Mouse (Mus musculus) limb, embryonic 11.5 days (tissue): ENCODE measurements around the gene Kif3c. TPM values are rescaled to one million over a fixed set of nuclear protein-coding genes. Genes with fewer than 3 reads are reported as not detected.

Experiments
- ATAC-seq: fragments of 200-750 bp; cut with Nextera tagmentation; 2 replicates; pipeline ENCODE4 v1.8.0; 2017; ENCODE audit warnings: low read depth; ENCODE audit not compliant: insufficient number of reproducible peaks, low FRiP score, low TSS enrichment
- DNase-seq: peaks from one replicate; pipeline ENCODE4 v3.0.0-alpha.2; 2015; ENCODE audit warnings: low spot score
- H3K27ac ChIP-seq: fragments of 300-500 bp; sonication (generic); replicated peaks from 2 replicates; pipeline ENCODE4 v1.5.1; 2014; ENCODE audit warnings: low read depth, mild to moderate bottlenecking, low read length
- H3K27me3 ChIP-seq: fragments of 300-500 bp; sonication (generic); 2 replicates; pipeline ENCODE4 v1.6.1; 2014; ENCODE audit warnings: mild to moderate bottlenecking, low read length, mixed read lengths; ENCODE audit not compliant: control insufficient read depth, insufficient read depth
- H3K36me3 ChIP-seq: fragments of 300-500 bp; sonication (generic); 2 replicates; pipeline ENCODE4 v1.6.1; 2014; ENCODE audit warnings: mild to moderate bottlenecking, low read length, moderate library complexity, mixed read lengths; ENCODE audit not compliant: control insufficient read depth, insufficient read depth
- H3K4me1 ChIP-seq: fragments of 300-500 bp; sonication (generic); 2 replicates; pipeline ENCODE4 v1.6.1; 2014; ENCODE audit warnings: low read length, mixed read lengths; ENCODE audit not compliant: control insufficient read depth, insufficient read depth
- H3K4me2 ChIP-seq: fragments of 300-500 bp; sonication (generic); 2 replicates; pipeline ENCODE4 v1.6.1; 2014; ENCODE audit warnings: low read depth, mild to moderate bottlenecking, moderate library complexity; ENCODE audit not compliant: severe bottlenecking
- H3K4me3 ChIP-seq: fragments of 300-500 bp; sonication (generic); 2 replicates; pipeline ENCODE4 v1.5.1; 2014; ENCODE audit warnings: low read depth, low read length
- H3K9ac ChIP-seq: fragments of 300-500 bp; sonication (generic); 2 replicates; pipeline ENCODE4 v1.6.1; 2014; ENCODE audit warnings: mild to moderate bottlenecking, low read length
- H3K9me3 ChIP-seq: fragments of 300-500 bp; sonication (generic); 2 replicates; pipeline ENCODE4 v1.6.1; 2016; ENCODE audit warnings: low read length; ENCODE audit not compliant: control insufficient read depth
- WGBS: fragments of 180-500 bp; shearing (Covaris S2); extraction: QIAGEN DNeasy Blood & Tissue Kit; methylation state at CpG from one replicate; pipeline ENCODE4 v1.1.7; 2014; 5-methylcytosine and 5-hydroxymethylcytosine counted together
- polyA plus RNA-seq: library from polyadenylated mRNA; unstranded; fragments of >200 nt; fragmentation: Nextera tagmentation; extraction: Ambion mirVana; gene quantifications from 2 replicates; pipeline ENCODE4 v1.2.1, GENCODE M21; 2014

The Kif3c gene
- polyA plus RNA-seq, 1 experiment from 2014 or later = 16.5 TPM

GRCm38 (mm10) chr12:3371991-3372390 lies 7.1 kb downstream of the Kif3c start:
- no peak overlapping the region for H3K4me2 ChIP-seq
- no peaks in the 10 kb centered on the region; the same call in 1 of the 2 replicates for H3K36me3 ChIP-seq
- ATAC-seq = no peak
- H3K4me3 ChIP-seq = no peak overlapping the region
- no peak overlapping the region for H3K9ac ChIP-seq
- WGBS = 88% methylated on average over 3 of the region's 3 CpGs
- no peak overlapping the region for H3K27ac ChIP-seq
- no peak for DNase-seq
- H3K27me3 ChIP-seq = no peaks in the 10 kb centered on the region
- no peaks in the 10 kb centered on the region; the same call in 1 of the 2 replicates for H3K9me3 ChIP-seq
- H3K4me1 ChIP-seq = 0 out of 2 replicates have a peak, but pooled peaks cover 2% of the 10 kb centered on the region

GRCm38 (mm10) chr12:3373566-3373965 lies 8.6 kb downstream of the Kif3c start:
- no peaks in the 10 kb centered on the region for H3K27me3 ChIP-seq
- 0 out of 2 replicates have a peak, but pooled peaks cover 2% of the 10 kb centered on the region for H3K4me1 ChIP-seq
- no peaks in the 10 kb centered on the region for H3K9me3 ChIP-seq
- DNase-seq = no peak
- H3K4me3 ChIP-seq = no peak overlapping the region
- H3K4me2 ChIP-seq = no peak overlapping the region
- no peak overlapping the region for H3K9ac ChIP-seq
- 93% methylated on average over 6 of the region's 6 CpGs for WGBS
- H3K27ac ChIP-seq = no peak overlapping the region
- ATAC-seq = no peak
- no peaks in the 10 kb centered on the region; the same call in 1 of the 2 replicates for H3K36me3 ChIP-seq

GRCm38 (mm10) chr12:3374552-3374951 lies 9.6 kb downstream of the Kif3c start:
- Histone ChIP-seq H3K36me3 (no peaks in the 10 kb centered on the region; the same call in 1 of the 2 replicates), H3K4me2 (no peak overlapping the region), H3K4me1 (0 out of 2 replicates have a peak, but pooled peaks cover 2% of the 10 kb centered on the region), H3K9ac (no peak overlapping the region), H3K4me3 (no peak overlapping the region), H3K27me3 (no peaks in the 10 kb centered on the region), H3K9me3 (no peaks in the 10 kb centered on the region), H3K27ac (no peak overlapping the region)
- no peak for DNase-seq
- WGBS = 91% methylated on average over 5 of the region's 5 CpGs
- ATAC-seq = no peak

- WGBS = 24% methylated on average over 3 of the region's 3 CpGs
- no peaks in the 10 kb centered on the region; the same call in 1 of the 2 replicates for H3K36me3 ChIP-seq
- no peak overlapping the region for H3K4me2 ChIP-seq
- H3K4me1 ChIP-seq = no peaks in the 10 kb centered on the region
- no peak overlapping the region for H3K27ac ChIP-seq
- no peaks in the 10 kb centered on the region for H3K9me3 ChIP-seq
- DNase-seq = no peak
- no peak for ATAC-seq
- no peak overlapping the region for H3K4me3 ChIP-seq
- no peak overlapping the region for H3K9ac ChIP-seq
- H3K27me3 ChIP-seq = no peaks in the 10 kb centered on the region
These were observed 12.3 kb downstream of the Kif3c start for GRCm38 (mm10) chr12:3377190-3377589.

- no peak for ATAC-seq
- H3K36me3 ChIP-seq = no peaks in the 10 kb centered on the region; the same call in 1 of the 2 replicates
- no peak overlapping the region for H3K9ac ChIP-seq
- no peak overlapping the region for H3K4me2 ChIP-seq
- no peaks in the 10 kb centered on the region for H3K27me3 ChIP-seq
- no peak overlapping the region for H3K4me3 ChIP-seq
- no peaks in the 10 kb centered on the region for H3K4me1 ChIP-seq
- no peak for DNase-seq
- 80% methylated on average over 5 of the region's 5 CpGs for WGBS
- H3K9me3 ChIP-seq = no peaks in the 10 kb centered on the region
- H3K27ac ChIP-seq = no peak overlapping the region
These were observed 12.8 kb downstream of the Kif3c start for GRCm38 (mm10) chr12:3377755-3378154.

GRCm38 (mm10) chr12:3384860-3385259 lies 19.9 kb downstream of the Kif3c start:
- Histone ChIP-seq H3K9me3 (no peaks in the 10 kb centered on the region), H3K27me3 (no peaks in the 10 kb centered on the region), H3K36me3 (peaks cover 2% of the 10 kb centered on the region; the same call in 1 of the 2 replicates), H3K4me1 (no peaks in the 10 kb centered on the region), H3K27ac (no peak overlapping the region), H3K4me3 (no peak overlapping the region), H3K4me2 (no peak overlapping the region), H3K9ac (no peak overlapping the region)
- DNase-seq (no peak), ATAC-seq (no peak)
- WGBS = 73% methylated on average over 1 of the region's 1 CpGs

DNA sequence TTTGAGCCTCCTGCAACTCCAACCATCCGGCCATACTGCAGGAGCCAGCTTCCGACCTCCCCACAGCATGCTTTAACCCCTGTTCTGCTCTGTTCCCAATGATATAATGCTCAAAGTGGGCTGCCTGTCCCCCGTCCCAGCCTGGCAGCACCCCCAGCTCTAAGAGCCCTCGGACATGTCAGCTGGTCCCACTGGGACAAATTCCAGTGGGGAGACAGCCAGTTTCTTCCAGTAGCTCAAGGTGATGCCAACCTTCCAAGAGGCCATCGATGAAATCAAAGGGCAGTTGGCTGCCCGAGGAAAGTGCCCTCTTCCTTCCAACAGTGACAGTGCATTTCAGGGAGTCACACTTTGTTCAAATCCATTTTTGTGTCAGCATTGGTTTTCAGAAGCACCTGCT lies 20.3 kb downstream of the Kif3c start:
- Histone ChIP-seq H3K9me3 (no peaks in the 10 kb centered on the region), H3K9ac (no peak overlapping the region), H3K27ac (no peak overlapping the region), H3K4me2 (no peak overlapping the region), H3K36me3 (peaks cover 2% of the 10 kb centered on the region; the same call in 1 of the 2 replicates), H3K4me3 (no peak overlapping the region), H3K4me1 (no peaks in the 10 kb centered on the region), H3K27me3 (no peaks in the 10 kb centered on the region)
- WGBS = 84% methylated on average over 6 of the region's 6 CpGs
- no peak for DNase-seq
- ATAC-seq = no peak

- ATAC-seq (no peak), DNase-seq (no peak)
- no peak overlapping the region for H3K4me2 ChIP-seq
- H3K36me3 ChIP-seq = peaks cover 2% of the 10 kb centered on the region; the same call in 1 of the 2 replicates
- no peaks in the 10 kb centered on the region for H3K4me1 ChIP-seq
- H3K27me3 ChIP-seq = no peaks in the 10 kb centered on the region
- no peak overlapping the region for H3K27ac ChIP-seq
- 86% methylated on average over 10 of the region's 10 CpGs for WGBS
- no peak overlapping the region for H3K9ac ChIP-seq
- no peak overlapping the region for H3K4me3 ChIP-seq
- no peaks in the 10 kb centered on the region for H3K9me3 ChIP-seq
These were observed 21.0 kb downstream of the Kif3c start for GRCm38 (mm10) chr12:3385940-3386339.

GRCm38 (mm10) chr12:3387891-3388290 lies 23.0 kb downstream of the Kif3c start:
- no peak overlapping the region for H3K4me2 ChIP-seq
- no peaks in the 10 kb centered on the region for H3K9me3 ChIP-seq
- H3K4me1 ChIP-seq = no peaks in the 10 kb centered on the region
- H3K27me3 ChIP-seq = no peaks in the 10 kb centered on the region
- WGBS = 91% methylated on average over 16 of the region's 16 CpGs
- H3K27ac ChIP-seq = no peak overlapping the region
- DNase-seq (no peak), ATAC-seq (no peak)
- no peak overlapping the region for H3K4me3 ChIP-seq
- peaks cover 2% of the 10 kb centered on the region; the same call in 1 of the 2 replicates for H3K36me3 ChIP-seq
- H3K9ac ChIP-seq = no peak overlapping the region
